Mouse (Mus musculus) megakaryocyte, embryonic 14.5 days (primary cell): ENCODE measurements at regions not wholly inside any gene's neighbourhood (a gene's known extent, or its start where the extent isn't known, plus 50 kb on each side); places are given as distances from the start of the nearest gene placed in this dataset.

Experiments used
- FLI1 ChIP-seq: IDR thresholded peaks from 2 replicates; pipeline ENCODE4 v1.6.1; 2012; ENCODE audit warnings: low read length, inconsistent platforms, mixed read lengths
- GATA1 ChIP-seq: IDR thresholded peaks from 3 replicates; pipeline ENCODE4 v1.6.1; 2012; ENCODE audit warnings: mixed read lengths, low read length, inconsistent platforms, borderline replicate concordance

DNA sequence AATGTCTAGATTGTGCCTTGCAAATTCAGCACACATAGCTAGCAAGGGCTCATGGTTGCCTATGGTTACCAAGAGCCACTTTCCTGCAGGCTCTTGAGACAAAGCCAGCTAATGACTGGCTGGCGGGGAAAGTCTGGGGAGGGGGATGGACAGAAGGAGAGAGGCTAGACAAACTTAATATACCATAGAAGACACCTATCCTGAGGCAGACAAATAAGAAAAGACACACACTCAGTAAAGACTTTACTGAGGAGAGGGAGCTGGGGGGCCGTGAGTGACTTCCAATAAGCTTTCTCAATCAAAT lies 91.6 kb upstream of the Arhgap21 start:
- TF ChIP-seq FLI1 (no peak), GATA1 (no peak)
